Mouse (Mus musculus) macrophage (primary cell): ENCODE measurements around the gene Dlx2. TPM values are rescaled to one million over a fixed set of nuclear protein-coding genes. Genes with fewer than 3 reads are reported as not detected.

Experiments used
- H3K27ac ChIP-seq: fragments of 350-480 bp; formaldehyde crosslinking; 2 replicates; pipeline ENCODE4 v1.9.0; 2021
- H3K36me3 ChIP-seq: fragments of 350-480 bp; formaldehyde crosslinking; 2 replicates; pipeline ENCODE4 v1.9.0; 2021; ENCODE audit errors: inconsistent target
- H3K4me3 ChIP-seq: fragments of 350-480 bp; formaldehyde crosslinking; 2 replicates; pipeline ENCODE4 v1.9.0; 2021; ENCODE audit errors: inconsistent target
- H3K79me2 ChIP-seq: fragments of 350-480 bp; formaldehyde crosslinking; 2 replicates; pipeline ENCODE4 v1.9.0; 2021; ENCODE audit errors: inconsistent target
- WGBS: methylation state at CpG from one replicate; pipeline ENCODE4 v1.1.7; 2026; ENCODE audit warnings: inconsistent platforms; ENCODE audit not compliant: missing documents; 5-methylcytosine and 5-hydroxymethylcytosine counted together
- polyA plus RNA-seq: library from polyadenylated mRNA; stranded (reverse); fragments of 250-400 nt; gene quantifications from 3 replicates; pipeline ENCODE4 v1.2.4, GENCODE M21; 2018; ENCODE audit warnings: inconsistent platforms

Gene Dlx2
- polyA plus RNA-seq, 1 experiment from 2014 or later, result not detected

- WGBS, result 11% methylated on average over 49 of the region's 61 CpGs
- Histone ChIP-seq H3K36me3 (no peaks in the 10 kb centered on the region), H3K79me2 (no peaks in the 10 kb centered on the region), H3K4me3 (no peak overlapping the region), H3K27ac (no peak overlapping the region)
These were observed 1.9 kb downstream of the Dlx2 start for GRCm38 (mm10) chr2:71544391-71545285.

DNA sequence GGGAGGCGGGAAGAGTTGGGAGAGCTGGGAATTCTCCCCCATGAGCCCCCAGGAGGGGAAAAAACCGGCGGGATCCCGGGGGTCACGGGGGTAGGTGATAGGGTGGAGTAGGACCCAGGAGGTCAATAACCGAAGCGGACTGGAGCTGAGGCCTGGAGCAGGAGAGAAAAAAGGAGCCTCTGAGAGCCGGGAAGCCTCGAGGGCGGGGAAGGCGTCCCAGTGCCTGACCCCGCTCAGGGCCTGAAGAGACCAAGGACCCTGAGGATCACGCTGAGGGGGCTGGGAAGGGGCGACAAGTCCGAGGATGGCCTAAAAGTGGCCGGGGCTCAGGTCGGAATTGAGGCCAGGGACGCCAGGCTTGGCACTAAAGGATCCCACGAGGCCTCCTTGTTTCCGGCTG, 2.6 kb downstream of the Dlx2 start:
- Histone ChIP-seq H3K79me2 (no peaks in the 10 kb centered on the region), H3K4me3 (no peak overlapping the region), H3K27ac (no peak overlapping the region), H3K36me3 (no peaks in the 10 kb centered on the region)
- WGBS, result 26% methylated on average over 20 of the region's 20 CpGs

DNA sequence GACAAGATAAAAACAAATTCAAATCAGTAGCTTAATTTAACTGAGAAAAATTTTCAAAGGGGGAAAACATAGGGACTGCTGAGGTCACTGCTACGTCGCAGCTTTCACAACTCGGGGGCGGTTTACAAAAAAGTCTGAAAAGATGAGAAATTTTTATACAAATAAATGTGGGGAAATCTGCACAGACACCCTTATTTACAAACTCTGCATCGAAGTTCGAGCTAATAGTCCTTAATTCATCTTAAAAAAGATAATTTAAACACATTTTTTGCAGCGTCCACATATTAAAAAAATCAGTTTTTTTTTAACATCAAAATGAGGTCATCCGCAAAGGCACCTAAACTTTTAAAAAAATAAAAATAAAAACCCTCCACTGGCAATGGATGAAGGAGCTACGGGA, 3.0 kb downstream of the Dlx2 start:
- 35% methylated on average over 9 of the region's 9 CpGs for WGBS
- Histone ChIP-seq H3K4me3 (no peak overlapping the region), H3K79me2 (no peaks in the 10 kb centered on the region), H3K27ac (no peak overlapping the region), H3K36me3 (no peaks in the 10 kb centered on the region)

DNA sequence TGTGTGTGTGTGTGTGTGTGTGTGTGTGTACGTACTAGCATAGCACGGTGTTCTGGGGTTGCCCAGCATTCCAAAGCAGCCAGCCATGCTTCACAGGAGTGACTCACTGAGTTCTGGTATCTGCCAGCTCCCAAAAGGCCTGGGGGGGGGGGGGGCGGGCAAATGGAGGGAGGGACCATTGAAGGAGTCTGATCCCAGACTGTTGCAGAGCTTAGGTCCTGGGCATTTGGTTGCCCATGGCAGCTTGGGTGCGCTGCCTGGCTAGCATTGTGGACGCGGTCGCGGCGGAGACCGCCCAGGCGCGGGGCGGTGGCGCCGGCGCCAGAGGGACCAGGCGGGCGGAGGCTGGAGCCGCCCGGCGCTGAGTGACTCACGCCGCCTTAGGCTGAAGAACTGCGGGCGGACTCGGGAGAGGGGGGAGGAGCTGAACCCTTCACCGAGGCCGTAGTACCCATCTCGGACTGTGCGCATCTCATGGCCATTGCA, 3.7 kb downstream of the Dlx2 start:
- H3K4me3 ChIP-seq, result no peak overlapping the region
- no peaks in the 10 kb centered on the region for H3K79me2 ChIP-seq
- no peak overlapping the region for H3K27ac ChIP-seq
- H3K36me3 ChIP-seq, result no peaks in the 10 kb centered on the region
- WGBS, result under 1% methylated on average over 21 of the region's 30 CpGs

DNA sequence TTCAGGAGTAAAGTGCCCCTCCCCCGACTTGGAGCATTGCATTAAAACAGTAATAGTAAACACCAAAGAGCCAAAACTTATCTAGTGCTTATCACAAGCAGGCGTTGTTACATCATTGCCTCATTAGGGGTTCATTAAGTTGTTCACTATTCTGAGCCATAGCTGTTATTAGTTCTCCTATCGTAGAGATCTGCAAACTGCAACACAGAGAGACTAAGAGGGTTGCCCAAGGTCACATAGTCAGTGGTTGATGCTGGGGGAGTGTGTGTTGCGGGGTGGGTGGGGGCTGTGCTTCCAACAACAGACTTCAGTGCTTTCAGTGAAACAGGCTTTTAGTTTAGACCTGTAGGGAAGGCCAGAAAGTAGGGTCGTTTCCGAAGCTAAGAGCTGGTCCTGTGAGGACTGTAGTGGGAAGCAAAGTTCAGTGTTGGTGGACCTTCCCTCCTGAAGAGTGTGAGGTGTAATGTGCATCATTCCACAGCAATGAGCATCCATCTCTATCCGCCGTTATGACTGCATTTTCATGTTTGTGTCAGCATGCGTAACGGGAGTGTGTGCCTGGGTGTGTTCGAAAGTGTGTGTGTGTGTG, 4.2 kb downstream of the Dlx2 start:
- 32% methylated on average over 6 of the region's 11 CpGs for WGBS
- Histone ChIP-seq H3K36me3 (no peaks in the 10 kb centered on the region), H3K79me2 (no peaks in the 10 kb centered on the region), H3K4me3 (no peak overlapping the region), H3K27ac (no peak overlapping the region)

DNA sequence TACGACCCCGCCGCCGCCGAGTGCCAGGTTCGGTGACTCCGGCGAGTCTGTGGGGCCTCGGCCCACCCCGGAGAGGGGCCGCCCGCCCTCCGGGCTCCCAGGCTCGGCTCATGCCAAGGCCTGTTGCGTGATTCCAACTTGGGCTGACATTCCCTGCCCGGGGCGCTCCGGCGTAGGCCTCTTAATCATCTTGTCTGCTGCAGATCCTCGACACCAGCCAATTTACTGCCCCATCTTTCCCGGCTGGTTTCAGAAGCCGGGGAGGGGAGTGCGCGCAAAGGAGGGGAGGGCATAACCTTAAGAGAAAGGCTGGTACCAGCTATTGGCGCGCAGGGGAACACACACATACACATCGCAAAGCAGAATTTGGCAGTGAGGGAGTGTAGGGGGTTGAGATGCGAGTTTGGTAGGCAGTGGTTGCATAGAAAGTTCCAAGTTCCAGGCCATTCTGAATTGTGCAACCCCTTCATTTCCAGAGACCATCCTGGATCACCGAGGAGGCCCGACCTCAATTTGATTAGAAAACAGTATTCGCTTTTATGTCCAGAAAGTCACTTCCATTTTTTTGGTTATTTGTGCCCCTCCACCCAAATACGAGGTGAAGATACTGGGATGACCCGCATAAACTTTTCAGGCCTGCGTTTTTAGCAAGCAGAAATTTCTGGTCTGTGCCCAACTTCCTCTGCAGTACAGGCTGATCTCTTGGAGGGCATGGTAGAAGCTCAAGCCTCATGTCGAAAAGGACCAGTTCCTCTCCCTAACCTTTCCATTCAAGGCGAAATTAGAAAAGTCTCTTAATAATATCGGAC, 4.9 kb downstream of the Dlx2 start:
- Histone ChIP-seq H3K79me2 (no peaks in the 10 kb centered on the region), H3K4me3 (no peak overlapping the region), H3K36me3 (no peaks in the 10 kb centered on the region), H3K27ac (no peak overlapping the region)
- 27% methylated on average over 37 of the region's 37 CpGs for WGBS

DNA sequence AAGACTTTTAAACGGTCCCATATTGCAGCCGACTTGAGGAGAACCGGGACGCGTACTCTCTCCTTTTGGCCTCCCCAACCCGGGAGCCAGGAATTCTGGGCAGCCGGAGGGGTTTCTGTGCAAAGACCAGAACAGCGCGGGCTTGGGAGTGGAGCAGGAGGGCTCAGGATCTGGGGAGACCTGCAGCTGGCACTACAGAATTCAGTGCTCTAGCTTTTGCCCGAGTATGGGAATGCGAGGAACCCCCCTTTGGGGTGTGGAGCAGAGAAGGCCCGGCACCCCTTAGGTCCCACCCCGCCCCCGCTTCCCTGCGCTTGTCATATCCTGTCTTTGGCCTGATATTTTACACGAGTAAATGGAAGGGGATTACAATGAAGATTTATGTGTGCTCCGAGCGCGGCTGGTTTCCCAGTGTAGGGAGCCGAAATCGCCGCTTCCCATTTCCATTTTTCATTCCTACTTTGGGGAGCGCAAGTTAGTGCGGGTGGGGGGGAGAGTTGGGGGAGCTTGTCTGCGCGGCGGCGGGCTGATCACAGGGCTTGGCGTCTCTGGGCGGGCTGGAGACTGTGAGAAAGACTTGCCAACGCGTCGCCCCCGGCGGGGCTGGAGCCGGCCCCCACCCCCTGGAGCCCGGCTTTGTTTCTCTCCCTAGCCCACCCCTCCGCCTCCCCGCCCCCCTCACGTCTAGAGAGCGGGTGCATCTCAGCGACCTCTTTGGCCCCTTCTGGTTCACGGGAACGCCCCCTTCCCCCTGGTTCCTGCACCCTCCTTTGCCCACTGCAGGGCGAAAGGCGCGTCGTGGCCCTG, 5.7 kb downstream of the Dlx2 start:
- no peaks in the 10 kb centered on the region for H3K36me3 ChIP-seq
- WGBS, result 8% methylated on average over 39 of the region's 48 CpGs
- H3K27ac ChIP-seq, result no peak overlapping the region
- H3K79me2 ChIP-seq, result no peaks in the 10 kb centered on the region
- no peak overlapping the region for H3K4me3 ChIP-seq

- no peak overlapping the region for H3K4me3 ChIP-seq
- H3K27ac ChIP-seq, result no peak overlapping the region
- 5% methylated on average over 20 of the region's 20 CpGs for WGBS
- no peaks in the 10 kb centered on the region for H3K36me3 ChIP-seq
- H3K79me2 ChIP-seq, result no peaks in the 10 kb centered on the region
These were observed 12.1 kb downstream of the Dlx2 start for GRCm38 (mm10) chr2:71534242-71535052.

GRCm38 (mm10) chr2:71533094-71533493, 13.5 kb downstream of the Dlx2 start:
- 11% methylated on average over 5 of the region's 5 CpGs for WGBS

DNA sequence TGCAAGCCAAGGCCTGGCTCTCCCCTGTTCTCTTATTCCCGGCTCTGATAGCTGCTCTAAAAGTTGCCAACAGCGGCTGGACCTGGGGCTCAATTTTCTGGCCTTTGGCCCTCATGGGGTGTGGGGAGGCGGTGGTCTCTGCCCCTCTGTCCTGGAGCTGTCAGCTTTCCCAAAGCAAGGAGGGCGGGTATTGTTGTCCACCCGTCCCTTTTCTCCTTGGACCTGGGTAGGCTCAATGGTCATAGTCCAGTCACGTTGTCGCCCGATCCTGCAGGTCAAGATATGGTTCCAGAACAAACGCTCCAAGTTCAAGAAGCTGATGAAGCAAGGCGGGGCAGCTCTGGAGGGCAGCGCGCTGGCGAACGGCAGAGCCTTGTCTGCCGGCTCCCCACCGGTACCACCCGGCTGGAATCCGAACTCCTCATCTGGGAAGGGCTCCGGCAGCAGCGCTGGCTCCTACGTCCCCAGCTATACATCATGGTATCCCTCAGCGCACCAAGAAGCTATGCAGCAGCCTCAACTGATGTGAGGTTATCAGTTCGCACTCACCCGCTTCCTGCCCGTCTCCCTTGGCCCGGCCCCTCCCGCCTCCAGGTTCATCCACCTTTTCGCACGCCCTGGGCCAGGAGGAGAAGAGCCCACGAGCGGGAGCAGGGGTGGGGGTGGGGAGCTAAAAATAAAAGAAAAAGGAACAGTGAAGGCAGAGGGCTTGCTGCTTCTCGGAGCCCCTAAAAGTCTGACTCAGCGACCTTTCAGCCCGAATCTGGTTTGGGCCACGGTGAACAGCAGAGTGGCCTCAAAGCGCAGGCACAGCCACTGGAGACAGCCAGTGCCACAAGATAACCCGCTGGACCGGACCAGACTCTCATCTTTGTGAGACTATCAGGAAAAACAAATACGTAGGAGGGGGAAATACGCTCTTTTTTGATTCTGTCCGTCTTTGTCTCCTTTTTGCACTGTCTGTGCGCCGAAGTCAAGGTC, 14.3 kb downstream of the Dlx2 start:
- 9% methylated on average over 42 of the region's 43 CpGs for WGBS
- Histone ChIP-seq H3K4me3 (no peak overlapping the region), H3K27ac (no peak overlapping the region), H3K36me3 (no peaks in the 10 kb centered on the region), H3K79me2 (no peaks in the 10 kb centered on the region)

More at GRCm38 (mm10) chr2:71533094-71533493, 13.5 kb downstream of the Dlx2 start:
- Histone ChIP-seq H3K4me3 (no peak overlapping the region), H3K27ac (no peak overlapping the region), H3K79me2 (no peaks in the 10 kb centered on the region), H3K36me3 (no peaks in the 10 kb centered on the region)

DNA sequence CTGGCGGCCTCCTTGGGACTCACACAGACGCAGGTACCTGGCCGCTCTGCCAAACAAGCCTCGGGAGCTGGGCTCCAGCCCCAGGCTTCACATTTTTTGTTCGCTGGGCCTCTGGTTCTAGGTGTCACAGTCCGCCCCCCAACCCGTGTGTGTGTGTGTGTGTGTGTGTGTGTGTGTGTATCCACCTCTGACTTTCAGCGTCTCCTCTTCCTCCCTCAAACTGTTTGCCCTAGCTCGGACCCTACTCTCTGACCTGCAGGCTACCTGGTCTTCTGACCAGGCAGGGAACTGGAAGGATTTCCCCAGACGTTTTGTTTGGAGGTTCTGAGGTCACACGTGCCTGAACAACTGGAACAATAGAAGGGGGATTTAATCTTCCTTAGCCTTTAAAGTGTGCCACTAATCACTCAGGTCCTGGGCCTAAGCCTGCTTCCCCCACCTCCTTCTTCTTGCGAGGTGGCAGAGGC, 15.4 kb downstream of the Dlx2 start:
- Histone ChIP-seq H3K4me3 (no peak overlapping the region), H3K79me2 (no peaks in the 10 kb centered on the region), H3K36me3 (no peaks in the 10 kb centered on the region), H3K27ac (no peak overlapping the region)
- 13% methylated on average over 8 of the region's 12 CpGs for WGBS

- H3K36me3 ChIP-seq, result no peaks in the 10 kb centered on the region
- H3K79me2 ChIP-seq, result no peaks in the 10 kb centered on the region
- WGBS, result 7% methylated on average over 34 of the region's 34 CpGs
- no peak overlapping the region for H3K27ac ChIP-seq
- no peak overlapping the region for H3K4me3 ChIP-seq
These were observed 16.0 kb downstream of the Dlx2 start for GRCm38 (mm10) chr2:71530391-71531123.
